Mouse (Mus musculus): Measurements from ENCODE around the gene N6amt1.

Gene N6amt1

DNA sequence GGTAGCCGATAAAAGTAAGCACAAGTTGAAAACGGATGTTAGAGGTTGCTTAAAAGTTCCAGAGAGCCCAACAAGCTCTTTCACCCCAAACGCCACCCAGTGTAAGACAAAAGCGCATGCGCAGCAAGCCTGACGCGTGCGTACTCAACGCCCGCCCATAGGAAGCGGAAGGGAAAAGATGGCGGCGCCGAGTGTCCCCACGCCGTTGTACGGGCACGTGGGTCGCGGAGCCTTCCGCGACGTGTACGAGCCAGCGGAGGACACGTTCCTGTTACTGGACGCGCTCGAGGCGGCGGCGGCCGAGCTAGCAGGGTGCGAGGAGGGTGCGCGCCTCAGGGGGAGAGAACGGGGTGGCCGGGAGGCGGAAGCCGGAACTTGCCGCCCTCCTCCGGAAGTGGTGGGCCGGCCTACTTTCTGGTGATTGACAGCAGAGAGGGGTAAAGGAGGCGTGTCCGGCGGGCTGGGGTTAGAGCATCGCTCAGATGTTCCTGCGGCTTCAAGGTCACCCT is at the start of gene N6amt1:
Gene N6amt1, plus strand, starts transcription at position 111 of the 509 bp plus-strand sequence.
- peak; percentile 94 for DNase-seq

DNA sequence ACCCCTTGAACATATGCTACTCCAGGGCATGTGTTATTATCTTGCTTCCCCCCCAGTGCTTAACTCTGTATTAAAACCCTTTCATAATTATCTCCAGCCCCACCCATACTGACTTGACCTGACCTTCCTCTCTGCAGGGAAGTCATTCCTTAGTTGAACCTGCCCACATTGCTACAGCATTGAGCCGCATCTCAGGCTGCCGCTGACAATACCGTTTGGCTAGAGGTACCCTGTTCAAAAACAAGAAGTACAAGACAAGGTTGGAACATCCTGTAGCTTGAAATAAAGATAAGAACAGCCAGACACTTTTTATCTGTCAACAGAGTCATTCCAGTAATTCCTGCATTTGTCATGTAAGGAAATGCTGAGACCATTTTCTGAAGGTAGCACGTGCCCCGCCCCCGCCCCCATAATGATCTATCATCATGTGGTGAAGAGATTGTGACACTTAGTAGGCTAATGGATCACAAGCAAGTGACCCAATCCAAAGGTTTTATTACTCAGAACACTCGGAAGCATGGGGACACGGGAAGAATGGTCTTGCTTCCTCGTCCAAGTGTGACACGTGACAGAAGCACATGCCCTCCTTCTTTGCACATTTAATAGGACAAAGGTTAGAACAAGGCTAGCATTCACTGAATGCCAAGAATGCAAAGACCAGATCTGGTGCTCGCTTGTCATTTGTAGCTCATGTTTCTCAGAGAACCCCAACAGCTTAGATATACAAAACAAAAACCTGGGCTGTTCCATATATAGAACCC is 48.6 kb upstream of the N6amt1 start:
- no peak for DNase-seq

- DNase-seq = peak; percentile 43 to 63
These were observed 46.8 kb upstream of the N6amt1 start for GRCm38 (mm10) chr16:87307109-87307735.

DNA sequence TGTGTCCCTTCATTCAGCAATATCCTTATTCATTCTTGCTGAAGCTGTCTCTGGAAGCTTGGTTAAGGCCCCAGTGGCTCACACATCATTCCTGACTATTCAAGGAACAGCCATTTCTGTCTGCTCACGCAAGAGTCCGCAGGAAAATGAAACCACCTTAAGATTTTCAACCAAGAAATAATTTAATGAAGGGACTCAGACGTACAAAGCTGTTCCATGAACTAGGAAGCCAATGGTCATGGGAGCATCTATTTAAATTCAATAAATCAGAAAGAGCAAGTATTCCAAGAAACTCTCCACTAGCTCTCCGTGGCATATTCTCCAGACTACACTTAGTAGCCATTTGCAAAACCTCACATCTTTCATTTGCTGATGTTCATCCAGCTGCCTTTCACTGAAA is 43.3 kb upstream of the N6amt1 start:
- DNase-seq = no peak

DNA sequence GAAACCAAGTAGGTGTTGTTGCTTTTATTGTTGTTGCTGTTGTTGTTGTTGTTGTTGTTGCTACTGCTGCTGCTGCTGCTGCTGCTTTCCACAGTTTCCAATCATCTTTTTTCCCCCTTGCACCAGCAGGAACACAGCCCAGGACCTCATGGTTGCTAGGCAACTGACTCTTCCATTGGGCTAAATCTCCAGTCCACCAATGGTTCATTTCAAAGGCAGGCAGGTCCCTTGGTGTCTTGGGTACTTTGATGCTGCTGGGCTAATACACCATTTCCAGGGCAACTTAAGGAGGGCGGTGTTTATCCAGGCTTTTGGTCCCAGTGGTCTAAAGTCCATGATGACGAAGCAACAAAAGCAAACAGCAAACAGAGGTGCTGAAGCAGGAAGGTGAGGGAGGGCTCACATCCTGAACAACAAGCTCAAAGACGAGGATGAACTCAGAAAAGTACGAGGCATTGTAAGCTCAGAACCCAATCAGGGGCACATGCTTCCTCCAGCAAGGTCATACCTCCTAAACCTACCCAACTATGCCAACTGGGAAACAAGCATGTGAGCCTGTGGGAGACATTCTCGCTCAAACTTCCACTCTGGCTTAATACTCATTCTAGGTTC is 35.7 kb upstream of the N6amt1 start:
- DNase-seq = no peak

GRCm38 (mm10) chr16:87318998-87319397 is 35.0 kb upstream of the N6amt1 start:
- no peak for DNase-seq

GRCm38 (mm10) chr16:87319541-87320251 is 34.3 kb upstream of the N6amt1 start:
- peak; percentile 47 to 77 for DNase-seq

GRCm38 (mm10) chr16:87320252-87320555 is 33.8 kb upstream of the N6amt1 start:
- DNase-seq = no peak

DNA sequence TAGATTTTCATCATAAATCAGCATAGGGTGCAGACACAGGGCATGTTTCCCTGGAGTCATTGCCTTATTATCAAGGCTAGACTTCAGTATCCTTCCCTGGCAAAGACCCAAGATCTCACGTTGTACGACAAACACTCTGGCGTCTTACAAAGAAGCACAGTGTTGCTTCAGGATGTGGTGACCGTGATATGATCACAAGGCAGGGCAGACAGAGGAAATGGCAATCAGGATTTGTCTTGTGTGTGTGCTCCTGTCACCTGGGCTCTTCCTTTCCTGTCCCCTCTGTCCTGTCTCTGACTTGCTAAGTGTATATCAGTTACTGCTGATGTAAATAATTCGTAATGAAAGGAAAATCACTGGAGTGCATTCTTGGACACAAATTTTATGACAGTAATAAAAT is 29.4 kb upstream of the N6amt1 start:
- peak; percentile 24 to 37 for DNase-seq

DNA sequence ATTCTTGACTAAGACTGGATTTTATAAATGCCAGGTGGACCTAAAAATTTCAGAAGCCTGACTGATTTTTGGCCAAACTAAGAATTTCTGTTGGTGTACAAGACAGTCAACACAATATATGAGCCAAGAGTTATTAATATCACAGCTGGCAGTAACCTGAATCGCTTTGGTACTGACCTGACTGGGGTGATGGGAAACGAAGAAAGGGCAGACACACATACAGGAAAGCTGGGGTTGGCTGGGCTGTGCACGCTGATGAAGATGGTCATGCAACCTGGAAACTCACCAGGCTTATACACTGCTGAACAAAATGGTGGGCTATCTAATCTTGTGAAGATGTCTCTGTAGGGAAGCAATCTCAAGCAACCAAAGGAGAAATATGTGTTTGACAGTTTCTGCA is 24.0 kb upstream of the N6amt1 start:
- DNase-seq = no peak

GRCm38 (mm10) chr16:87334756-87335155 is 19.2 kb upstream of the N6amt1 start:
- DNase-seq = no peak

DNA sequence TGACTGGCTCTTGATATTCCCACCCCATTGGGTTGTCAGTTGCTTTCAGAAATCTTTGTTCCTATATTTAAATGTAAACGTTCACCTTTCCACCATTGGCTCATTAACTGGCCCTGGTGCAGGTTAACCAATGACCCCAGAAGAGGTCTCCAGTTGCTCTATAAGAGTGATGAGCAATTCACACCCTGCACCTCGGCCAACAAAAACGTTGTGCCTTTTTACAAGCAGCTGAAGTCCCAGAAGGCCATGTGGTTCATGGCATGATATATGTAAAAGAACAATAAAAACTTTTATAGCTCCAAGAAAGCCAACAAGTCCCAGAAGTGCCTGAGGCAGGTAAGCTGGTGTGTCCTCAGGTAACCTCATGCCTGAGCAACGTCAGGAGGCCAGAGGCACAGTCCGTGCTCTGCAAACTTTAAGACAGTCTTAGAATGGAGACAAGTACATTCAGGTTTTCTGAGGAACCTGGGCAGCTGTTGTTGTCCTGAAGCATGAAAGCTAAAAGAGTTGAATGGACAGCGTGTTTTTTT is 12.9 kb upstream of the N6amt1 start:
- no peak for DNase-seq

DNA sequence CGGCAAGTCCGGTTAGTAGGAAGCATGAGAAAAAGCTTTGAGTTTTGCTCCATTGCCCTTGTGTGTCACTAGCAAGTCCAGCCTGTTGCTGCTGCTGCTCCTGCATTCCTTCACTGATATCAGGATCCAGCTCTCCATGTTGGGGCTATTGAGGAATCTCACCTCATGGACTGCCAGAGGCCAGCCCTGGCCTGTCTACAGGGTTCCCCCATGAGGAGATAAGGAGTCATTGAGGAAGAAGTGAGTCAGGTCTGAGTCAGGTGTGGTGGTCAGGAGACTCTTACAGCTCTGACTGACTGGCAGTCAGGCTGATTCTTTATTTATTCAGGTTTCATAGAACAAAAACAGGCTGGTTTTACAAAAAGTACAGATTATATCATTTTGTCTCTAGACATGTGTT is 5.9 kb upstream of the N6amt1 start:
- DNase-seq = peak in 1 of 2 experiments; percentile 29

GRCm38 (mm10) chr16:87351386-87352105 is 2.4 kb upstream of the N6amt1 start:
- DNase-seq = no peak

DNA sequence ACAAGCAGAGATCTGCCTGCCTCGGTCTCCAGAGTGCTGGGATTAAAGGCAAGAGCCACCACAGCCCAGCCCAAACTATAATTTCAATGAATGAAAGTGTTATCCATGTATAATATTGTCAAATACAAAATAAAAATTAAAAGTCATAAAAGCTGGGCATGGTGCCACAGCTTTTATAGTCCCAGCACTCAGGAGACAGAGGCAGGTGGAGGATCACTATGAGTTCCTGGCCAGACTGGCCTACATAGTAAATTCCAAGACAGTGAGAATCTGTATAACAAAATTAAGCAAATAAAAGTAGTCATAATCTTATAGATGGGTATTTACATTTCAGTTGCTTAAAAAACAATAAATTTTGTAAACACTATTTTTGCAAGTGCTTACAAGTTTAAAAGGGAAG is 380 bp upstream of the N6amt1 start:
- no peak for DNase-seq

DNA sequence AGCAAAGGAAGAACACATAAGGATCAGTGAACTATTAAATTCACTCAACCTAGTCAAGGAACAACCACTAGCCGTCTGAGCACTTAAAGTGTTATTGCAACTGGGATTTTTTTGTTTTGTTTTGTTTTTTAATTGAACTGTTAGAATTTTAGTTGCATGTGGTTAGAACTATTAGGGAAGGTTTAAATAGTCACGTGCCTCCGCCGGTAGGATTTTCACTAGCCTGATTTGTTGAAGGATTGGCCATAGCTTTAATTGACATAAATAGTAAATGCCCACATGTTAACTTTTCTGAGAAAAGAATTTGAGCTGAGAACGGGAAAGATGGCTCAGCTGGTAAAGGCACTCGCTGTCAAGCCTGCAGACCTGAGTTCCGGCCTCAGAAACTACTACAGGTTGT is 763 bp downstream of the N6amt1 start:
- no peak for DNase-seq

- no peak for DNase-seq
These were observed 6.1 kb downstream of the N6amt1 start for GRCm38 (mm10) chr16:87360096-87360495.

DNA sequence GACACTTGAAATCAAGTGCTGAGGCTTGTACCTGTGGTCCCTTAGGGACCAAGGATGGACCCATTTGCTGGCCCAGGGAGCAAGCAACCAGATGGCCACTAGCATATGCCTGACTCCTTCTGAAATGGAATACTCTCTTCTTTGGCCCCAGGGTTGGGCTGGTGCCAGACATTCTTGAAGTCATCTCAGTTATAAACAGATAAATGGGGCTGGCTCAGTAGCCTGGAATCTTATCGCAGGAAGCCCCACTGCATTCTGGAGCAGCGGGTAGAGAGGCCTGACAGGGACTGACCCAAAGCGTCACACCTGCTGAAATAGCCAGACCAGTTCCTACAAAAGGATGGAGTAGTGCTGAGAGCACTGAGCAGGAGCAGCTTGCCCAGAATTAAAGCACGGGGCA is 10.2 kb downstream of the N6amt1 start:
- peak; percentile 25 to 67 for DNase-seq

GRCm38 (mm10) chr16:87366035-87366434 is 12.1 kb downstream of the N6amt1 start:
- DNase-seq = no peak

GRCm38 (mm10) chr16:87366445-87366844 is 12.5 kb downstream of the N6amt1 start:
- no peak for DNase-seq

DNA sequence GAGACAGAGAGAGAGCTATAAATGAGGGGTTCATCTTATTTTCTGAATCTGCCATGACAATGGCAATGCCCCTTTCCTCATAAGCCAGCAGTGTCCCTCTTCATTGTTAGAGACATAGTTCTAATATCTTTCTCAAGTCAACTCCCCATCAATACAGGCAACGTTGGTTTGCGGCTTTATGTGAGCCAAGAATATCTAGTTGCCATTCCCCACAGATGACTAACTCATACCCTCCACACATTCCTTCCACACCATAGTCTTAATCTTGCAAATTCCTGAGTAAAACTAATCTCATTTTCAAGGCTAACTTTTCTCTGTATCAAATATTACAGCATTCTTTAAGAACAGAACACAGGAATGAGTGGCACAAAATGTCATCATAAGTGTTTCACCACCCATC is 29.0 kb downstream of the N6amt1 start:
- no peak for DNase-seq

GRCm38 (mm10) chr16:87384366-87384765 is 30.4 kb downstream of the N6amt1 start:
- no peak for DNase-seq

All from lung, postnatal 4 days (tissue).